Mouse (Mus musculus): Measurements from ENCODE around the gene Ugcg.

DNA sequence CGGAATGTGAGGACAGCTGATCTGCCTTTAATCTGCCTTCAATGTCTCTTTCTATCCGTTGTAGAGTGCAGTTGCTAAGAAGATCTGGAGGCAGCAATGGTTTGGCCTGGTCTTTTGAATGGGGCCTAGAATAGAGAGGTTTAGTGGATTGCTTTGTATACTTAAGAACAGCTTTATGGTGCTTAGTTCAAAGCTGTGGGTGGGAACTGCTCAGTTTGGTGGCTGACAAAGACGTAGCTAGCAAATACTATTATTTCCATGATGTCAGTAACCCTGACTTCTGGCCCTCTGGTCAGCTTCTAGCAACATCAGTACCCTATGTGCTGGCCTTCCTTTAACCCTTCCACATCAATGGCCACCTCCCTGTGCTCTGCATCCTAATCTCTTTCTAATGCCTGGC is 68.8 kb downstream of the Ugcg start:
- TF ChIP-seq CTCF (IDR thresholded peaks at IDR 0.05; ENCODE audit: borderline replicate concordance, insufficient read depth, low read length) (no peak), POLR2A (IDR thresholded peaks at IDR 0.05; ENCODE audit: low read depth, low read length) (no peak)
